Mouse (Mus musculus) granulocyte monocyte progenitor cell, adult 5-6 weeks (primary cell): ENCODE measurements around the gene Herc2. TPM values are rescaled to one million over a fixed set of nuclear protein-coding genes. Genes with fewer than 3 reads are reported as not detected.
A peak's percentile ranks its signal among the peaks of the same experiment; 100 is the strongest.

Experiments
- ATAC-seq: replicated peaks from 2 replicates; pipeline ENCODE4 v1.8.0; 2016; ENCODE audit warnings: mild to moderate bottlenecking, moderate TSS enrichment, inconsistent platforms; ENCODE audit not compliant: poor library complexity, severe bottlenecking
- total RNA-seq, 2 experiments: library from RNA; stranded (forward) in 1 of 2; stranded (reverse) in 1 of 2; fragments of 200-712, 200-1000 nt in 1 of 2; fragments of >200 nt in 1 of 2; fragmentation: Nextera tagmentation in 1 of 2; gene quantifications; 2 replicates each; pipeline ENCODE4 v1.2.3; 2014 to 2017

The Herc2 gene
- total RNA-seq, 2 experiments from 2014 or later, result 29.0 to 44.2 TPM

DNA sequence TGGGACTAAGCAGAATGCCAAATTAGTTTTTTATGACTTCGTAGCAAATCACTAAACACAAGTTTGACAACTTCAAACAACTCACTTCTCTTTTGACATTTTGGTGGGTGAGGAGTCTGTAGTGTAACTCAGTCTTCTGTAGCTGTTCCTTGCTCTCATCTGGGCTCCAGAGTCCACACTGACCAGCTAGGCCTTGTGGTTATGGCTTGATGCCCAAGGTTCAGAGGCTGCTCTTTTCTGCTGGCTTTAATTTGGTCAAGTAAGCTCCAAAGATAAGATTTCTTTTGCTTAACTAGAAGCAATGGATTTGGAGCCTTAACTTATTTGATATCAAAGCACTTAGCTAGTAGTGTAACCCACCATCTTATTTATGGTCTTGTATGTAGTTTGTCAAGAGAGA, 14.9 kb downstream of the Herc2 start:
- no peak for ATAC-seq

GRCm38 (mm10) chr7:56066136-56066535, 16.1 kb downstream of the Herc2 start:
- no peak for ATAC-seq

GRCm38 (mm10) chr7:56066634-56067033, 16.6 kb downstream of the Herc2 start:
- no peak for ATAC-seq

DNA sequence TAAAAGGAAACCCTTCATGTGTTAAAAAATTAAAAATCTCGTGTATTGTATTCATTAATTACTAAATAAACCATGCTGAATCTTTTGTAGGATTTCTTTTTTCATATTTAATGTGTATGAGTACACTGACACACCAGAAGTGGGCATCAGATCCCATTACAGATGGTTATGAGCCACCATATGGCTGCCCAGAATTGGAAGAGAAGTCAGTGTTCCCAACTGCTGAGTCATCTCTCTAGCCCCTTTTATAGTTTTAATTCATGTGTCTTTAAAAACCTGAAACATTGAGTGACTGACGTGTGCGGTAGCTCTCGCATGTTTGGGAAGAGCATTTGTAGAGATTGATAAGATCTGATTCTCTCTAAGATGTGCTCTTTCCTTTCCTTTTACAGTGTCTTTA, 21.7 kb downstream of the Herc2 start:
- ATAC-seq, result no peak

GRCm38 (mm10) chr7:56083034-56083433, 33.0 kb downstream of the Herc2 start:
- ATAC-seq, result no peak

DNA sequence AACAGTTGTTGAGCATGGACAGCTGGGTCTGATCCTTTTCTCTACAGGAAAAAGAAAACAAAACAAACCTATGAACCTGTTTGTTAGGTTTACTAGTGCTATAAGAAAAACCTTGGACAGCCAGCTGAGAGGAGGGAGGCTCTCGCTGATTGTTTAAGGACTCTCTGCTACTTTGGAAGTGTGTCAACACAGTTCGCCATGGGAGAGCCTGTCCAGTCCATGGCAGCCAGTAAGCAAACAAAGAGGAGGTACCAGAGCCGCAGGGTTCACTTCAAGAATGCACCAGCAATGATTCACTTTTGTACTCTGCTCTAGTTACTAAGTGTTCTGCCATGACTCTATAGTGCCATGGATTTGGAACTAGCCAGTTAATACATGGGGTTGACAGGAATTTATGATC, 39.1 kb downstream of the Herc2 start:
- ATAC-seq, result no peak

- ATAC-seq, result no peak
Observed at GRCm38 (mm10) chr7:56091445-56091844, 41.4 kb downstream of the Herc2 start.

- no peak for ATAC-seq
Observed at GRCm38 (mm10) chr7:56102293-56102847, 52.4 kb downstream of the Herc2 start.

DNA sequence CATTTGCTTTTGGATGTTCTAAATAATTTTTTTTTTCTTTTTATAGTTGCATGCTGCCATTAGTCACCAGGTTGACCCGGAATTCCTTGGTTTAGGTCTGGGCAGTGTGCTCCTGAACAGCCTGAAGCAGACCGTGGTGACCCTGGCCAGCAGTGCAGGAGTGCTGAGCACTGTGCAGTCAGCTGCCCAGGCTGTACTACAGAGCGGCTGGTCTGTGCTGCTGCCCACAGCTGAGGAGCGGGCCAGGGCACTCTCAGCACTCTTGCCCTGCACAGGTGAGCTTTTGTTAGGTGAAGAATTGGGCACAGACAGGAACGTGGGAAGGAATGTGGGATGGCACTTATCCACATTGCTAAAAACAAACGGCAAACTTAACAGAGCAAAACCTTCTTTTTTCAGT, 63.0 kb downstream of the Herc2 start:
- no peak for ATAC-seq

- no peak for ATAC-seq
Observed at GRCm38 (mm10) chr7:56114148-56114547, 64.2 kb downstream of the Herc2 start.

DNA sequence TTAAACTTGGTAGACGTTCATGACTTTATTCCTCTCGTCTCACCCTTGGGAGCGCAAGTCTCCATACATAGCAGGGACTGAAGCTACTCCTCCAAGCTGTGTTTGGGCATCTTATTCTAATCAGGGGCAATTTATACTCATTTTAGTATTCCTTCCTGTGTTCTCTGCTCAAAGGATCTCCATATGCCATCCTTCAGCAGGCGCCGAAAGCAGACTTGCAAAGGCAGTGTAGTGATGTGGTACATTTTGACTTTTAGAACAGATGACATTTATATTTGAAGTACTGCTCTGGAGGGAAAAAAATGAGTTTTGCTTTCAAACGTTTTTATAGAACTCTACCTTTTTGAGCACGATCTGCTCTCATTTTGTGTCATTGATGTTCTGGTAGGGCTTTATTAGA, 71.0 kb downstream of the Herc2 start:
- ATAC-seq, result no peak

GRCm38 (mm10) chr7:56121425-56121824, 71.4 kb downstream of the Herc2 start:
- ATAC-seq, result no peak

DNA sequence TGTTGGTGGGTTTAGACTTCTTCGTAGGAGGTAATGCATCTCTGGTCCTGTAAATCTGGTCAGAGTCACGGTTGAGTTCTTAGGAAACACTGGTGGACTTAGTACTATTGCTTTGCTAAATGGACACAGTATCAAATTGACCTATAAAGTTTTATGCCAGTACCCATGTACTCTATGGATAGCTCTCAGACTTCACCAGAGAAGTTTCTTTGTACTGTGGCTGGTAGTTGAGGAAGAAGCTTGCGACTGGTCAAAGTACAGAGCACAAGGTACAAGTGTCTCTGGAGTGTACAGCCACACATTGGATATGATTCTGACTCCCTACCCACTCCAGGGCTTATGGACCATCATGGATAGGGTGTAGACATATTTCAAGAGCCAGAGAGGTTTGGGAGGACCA, 78.1 kb downstream of the Herc2 start:
- no peak for ATAC-seq

DNA sequence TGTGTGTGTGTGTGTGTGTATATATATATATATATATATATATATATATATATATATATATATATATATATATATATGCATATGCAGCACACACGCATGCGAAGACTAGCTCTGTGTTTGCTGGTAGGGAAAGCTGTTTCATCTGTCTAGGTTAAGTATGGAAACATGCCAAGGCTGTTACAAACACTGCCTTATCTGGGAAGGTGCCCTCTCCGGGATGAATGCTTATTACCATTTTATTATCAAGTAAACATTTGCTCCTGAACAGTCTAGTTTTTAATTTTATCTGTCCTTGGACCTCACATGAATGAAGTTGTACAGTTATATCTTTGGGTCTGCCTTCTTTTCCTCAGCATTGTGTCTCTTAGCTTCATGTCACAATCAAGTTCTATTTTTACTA, 79.6 kb downstream of the Herc2 start:
- ATAC-seq, result no peak

GRCm38 (mm10) chr7:56131548-56131947, 81.6 kb downstream of the Herc2 start:
- peak; percentile 82 for ATAC-seq

DNA sequence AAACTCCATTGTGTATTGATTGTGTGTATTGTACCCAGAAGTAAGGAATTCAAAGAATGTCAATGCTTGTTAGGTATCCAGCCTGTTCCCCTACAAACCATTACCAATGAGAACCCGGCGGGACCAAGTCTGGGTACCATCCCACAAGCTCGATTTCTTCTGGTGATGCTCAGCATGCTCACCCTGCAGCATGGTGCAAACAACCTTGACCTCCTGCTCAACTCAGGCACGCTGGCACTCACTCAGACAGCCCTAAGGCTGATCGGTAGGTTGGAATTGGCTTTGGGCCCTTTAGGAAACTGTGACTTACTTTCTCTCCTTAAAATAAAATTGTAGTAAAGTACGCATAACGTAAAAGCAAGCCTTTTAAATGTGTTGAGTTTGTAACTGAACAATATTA, 88.7 kb downstream of the Herc2 start:
- ATAC-seq, result no peak

GRCm38 (mm10) chr7:56146424-56146823, 96.4 kb downstream of the Herc2 start:
- ATAC-seq, result no peak

DNA sequence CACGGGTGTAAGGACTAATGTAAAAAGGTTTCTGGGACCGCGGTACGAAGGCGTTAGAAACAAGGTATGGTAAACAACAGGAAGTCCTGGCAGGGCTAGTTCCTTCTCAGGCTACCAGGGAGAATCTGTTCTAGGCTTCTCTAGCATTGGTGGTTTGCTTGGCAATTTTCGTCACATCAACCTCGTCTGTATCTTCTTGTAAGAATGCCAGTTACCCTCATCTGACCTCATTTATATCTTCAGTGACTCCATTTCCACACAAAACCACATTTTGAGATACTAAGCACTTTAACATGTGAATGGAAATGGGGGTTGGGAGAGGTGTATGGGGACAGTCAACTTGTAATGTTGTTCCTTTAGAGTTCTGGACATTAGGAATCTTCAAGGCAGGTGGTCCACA, 98.9 kb downstream of the Herc2 start:
- no peak for ATAC-seq

- no peak for ATAC-seq
Observed at GRCm38 (mm10) chr7:56151885-56152676, 102.1 kb downstream of the Herc2 start.

- no peak for ATAC-seq
Observed at GRCm38 (mm10) chr7:56153161-56153560, 103.2 kb downstream of the Herc2 start.

DNA sequence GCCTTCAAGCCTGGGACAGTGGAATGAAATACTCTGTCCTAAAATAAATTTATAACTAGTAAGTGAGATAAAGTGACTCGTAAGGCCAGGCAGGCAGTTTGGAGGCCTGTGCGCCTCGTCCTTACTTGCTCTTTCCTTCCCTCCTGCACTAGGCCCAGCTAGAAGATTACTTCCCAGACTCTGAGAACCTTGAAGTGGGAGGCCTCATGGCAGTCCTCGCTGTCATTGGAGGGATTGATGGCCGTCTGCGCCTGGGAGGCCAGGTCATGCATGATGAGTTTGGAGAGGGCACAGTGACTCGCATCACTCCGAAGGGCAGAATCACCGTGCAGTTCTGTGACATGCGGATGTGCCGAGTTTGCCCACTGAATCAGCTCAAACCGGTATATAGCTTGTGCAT, 103.6 kb downstream of the Herc2 start:
- ATAC-seq, result no peak

- no peak for ATAC-seq
Observed at GRCm38 (mm10) chr7:56163316-56163715, 113.3 kb downstream of the Herc2 start.
